Mouse (Mus musculus) kidney, embryonic 15.5 days (tissue): Measurements from ENCODE around the gene Mycbpap. TPM values are rescaled to one million over a fixed set of nuclear protein-coding genes. Genes with fewer than 3 reads are reported as not detected.

ENCODE experiments used
- ATAC-seq: fragments of 200-750 bp; cut with Nextera tagmentation; replicated peaks from 2 replicates; pipeline ENCODE4 v1.8.0; 2017; ENCODE audit warnings: moderate TSS enrichment; ENCODE audit not compliant: low FRiP score
- H3K27ac ChIP-seq: fragments of 300-500 bp; sonication (generic); 2 replicates; pipeline ENCODE4 v1.5.1; 2015; ENCODE audit warnings: mild to moderate bottlenecking, inconsistent platforms
- H3K27me3 ChIP-seq: fragments of 300-500 bp; sonication (generic); 2 replicates; pipeline ENCODE4 v1.6.1; 2015; ENCODE audit warnings: inconsistent platforms
- H3K36me3 ChIP-seq: fragments of 300-500 bp; sonication (generic); 2 replicates; pipeline ENCODE4 v1.6.1; 2015; ENCODE audit warnings: inconsistent platforms
- H3K4me1 ChIP-seq: fragments of 300-500 bp; sonication (generic); 2 replicates; pipeline ENCODE4 v1.6.1; 2015; ENCODE audit warnings: inconsistent platforms
- H3K4me2 ChIP-seq: fragments of 300-500 bp; sonication (generic); 2 replicates; pipeline ENCODE4 v1.6.1; 2015; ENCODE audit warnings: moderate library complexity, mild to moderate bottlenecking, inconsistent platforms
- H3K4me3 ChIP-seq: fragments of 300-500 bp; sonication (generic); replicated peaks from 2 replicates; pipeline ENCODE4 v1.5.1; 2015; ENCODE audit warnings: mild to moderate bottlenecking, inconsistent platforms
- H3K9ac ChIP-seq: fragments of 300-500 bp; sonication (generic); 2 replicates; pipeline ENCODE4 v1.6.1; 2015; ENCODE audit warnings: mild to moderate bottlenecking, inconsistent platforms
- H3K9me3 ChIP-seq: fragments of 300-500 bp; sonication (generic); replicated peaks from 2 replicates; pipeline ENCODE4 v1.6.1; 2016; ENCODE audit warnings: inconsistent platforms
- WGBS: fragments of 180-500 bp; shearing (Covaris S2); methylation state at CpG from one replicate; pipeline ENCODE4 v1.1.7; 2015; ENCODE audit warnings: mixed read lengths; 5-methylcytosine and 5-hydroxymethylcytosine counted together
- polyA plus RNA-seq: library from polyadenylated mRNA; unstranded; fragments of >200 nt; fragmentation: Nextera tagmentation; extraction: Ambion mirVana; gene quantifications from 2 replicates; pipeline ENCODE4 v1.2.1, GENCODE M21; 2015

Mycbpap gene
- 3.6 and 4.4 TPM in 2 replicates for polyA plus RNA-seq

- ATAC-seq = peak; percentile 59
- peak within 1 kb of the TSS; percentile 80 for H3K4me2 ChIP-seq
- H3K27me3 ChIP-seq = no peaks in the 10 kb centered on the region
- 1% methylated on average over 42 of the region's 42 CpGs for WGBS
- H3K4me1 ChIP-seq = peaks cover 56% of the 10 kb centered on the region
- H3K27ac ChIP-seq = peak within 1 kb of the TSS; percentile 67
- H3K9me3 ChIP-seq = no peaks in the 10 kb centered on the region
- no peaks in the 10 kb centered on the region for H3K36me3 ChIP-seq
- peak within 1 kb of the TSS; percentile 47 for H3K9ac ChIP-seq
- peak within 1 kb of the TSS; percentile 53 for H3K4me3 ChIP-seq
Measured at GRCm38 (mm10) chr11:94521219-94521843, at the start of gene Mycbpap. Gene Mycbpap (minus strand): TSS chr11:94521742.

- H3K27ac ChIP-seq = peak overlapping the region; percentile 76
- no peak overlapping the region for H3K4me3 ChIP-seq
Measured at GRCm38 (mm10) chr11:94570612-94571011, 49.1 kb upstream of the Mycbpap start.

DNA sequence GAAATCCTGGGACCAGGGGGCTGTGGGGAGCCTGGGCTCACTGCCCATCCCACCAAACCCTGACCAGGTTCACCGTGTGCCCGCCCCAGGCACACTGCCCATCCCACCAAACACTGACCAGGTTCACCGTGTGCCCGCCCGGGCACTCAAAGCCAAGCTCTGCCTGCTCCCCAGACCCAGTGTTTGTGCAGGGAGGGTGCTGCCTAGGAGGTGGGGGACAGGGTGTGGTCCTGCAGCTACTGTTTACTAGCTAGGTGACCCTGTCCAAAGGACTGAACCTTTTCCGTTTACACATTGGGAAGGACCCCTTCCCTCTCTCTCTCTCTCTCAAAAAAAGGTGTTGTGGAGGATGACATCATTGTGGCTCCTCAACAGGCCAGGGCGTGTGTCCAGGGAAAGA lies 45.8 kb upstream of the Mycbpap start:
- H3K27me3 ChIP-seq = peaks cover 12% of the 10 kb centered on the region; the same call in 1 of the 2 replicates
- H3K4me3 ChIP-seq = no peak overlapping the region
- no peak overlapping the region for H3K27ac ChIP-seq
- H3K36me3 ChIP-seq = peaks cover 25% of the 10 kb centered on the region
- no peaks in the 10 kb centered on the region for H3K9me3 ChIP-seq
- peaks cover 22% of the 10 kb centered on the region for H3K4me1 ChIP-seq
- no peak overlapping the region for H3K9ac ChIP-seq
- H3K4me2 ChIP-seq = no peak overlapping the region
- no peak for ATAC-seq
- WGBS = 90% methylated on average over 7 of the region's 7 CpGs

More at GRCm38 (mm10) chr11:94570612-94571011, 49.1 kb upstream of the Mycbpap start:
- Histone ChIP-seq H3K36me3 (peaks cover 25% of the 10 kb centered on the region), H3K9ac (no peak overlapping the region), H3K27me3 (peaks cover 4% of the 10 kb centered on the region; the same call in 1 of the 2 replicates), H3K9me3 (no peaks in the 10 kb centered on the region), H3K4me2 (0 out of 2 replicates have a peak overlapping the region, but pooled peaks have one; percentile 12), H3K4me1 (0 out of 2 replicates have a peak, but pooled peaks cover 9% of the 10 kb centered on the region)
- 0 out of 2 replicates have a peak, but pooled peaks have one; percentile 16 for ATAC-seq
- WGBS = 42% methylated on average over 9 of the region's 9 CpGs

DNA sequence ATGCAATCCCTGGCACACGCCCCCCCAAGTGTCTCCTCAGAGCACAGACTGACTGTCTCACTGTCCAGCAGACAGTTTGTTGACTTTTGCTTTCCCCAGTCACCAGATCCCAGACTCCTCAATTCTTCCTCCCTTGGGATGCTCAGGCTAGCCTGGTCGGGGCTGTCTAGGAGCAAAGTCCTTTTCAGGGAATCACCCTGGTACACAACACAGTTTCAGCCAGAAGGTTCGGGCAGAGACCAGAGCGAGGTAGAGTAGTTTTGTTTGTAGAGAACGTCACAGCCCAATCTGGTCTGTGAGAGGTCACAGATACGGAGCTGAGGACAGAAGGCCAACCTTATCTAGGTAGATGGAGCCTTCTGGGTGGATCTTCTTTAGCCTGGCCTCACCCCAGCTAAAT lies 45.0 kb upstream of the Mycbpap start:
- Histone ChIP-seq H3K9me3 (no peaks in the 10 kb centered on the region), H3K9ac (no peak overlapping the region), H3K36me3 (peaks cover 25% of the 10 kb centered on the region), H3K4me3 (no peak overlapping the region), H3K27me3 (peaks cover 12% of the 10 kb centered on the region; the same call in 1 of the 2 replicates), H3K27ac (no peak overlapping the region), H3K4me2 (no peak overlapping the region), H3K4me1 (peaks cover 22% of the 10 kb centered on the region)
- WGBS = 67% methylated on average over 6 of the region's 6 CpGs
- no peak for ATAC-seq

DNA sequence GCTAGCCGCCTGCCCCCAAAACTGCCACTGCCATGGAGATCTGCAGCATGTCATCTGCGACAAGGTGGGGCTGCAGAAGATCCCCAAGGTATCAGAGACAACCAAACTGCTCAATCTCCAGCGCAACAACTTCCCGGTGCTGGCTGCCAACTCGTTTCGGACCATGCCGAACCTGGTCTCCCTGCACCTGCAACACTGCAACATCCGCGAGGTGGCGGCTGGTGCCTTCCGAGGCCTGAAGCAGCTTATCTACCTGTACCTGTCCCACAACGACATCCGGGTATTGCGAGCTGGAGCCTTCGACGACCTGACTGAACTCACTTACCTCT lies 43.6 kb upstream of the Mycbpap start:
- Histone ChIP-seq H3K27me3 (peaks cover 12% of the 10 kb centered on the region; the same call in 1 of the 2 replicates), H3K27ac (no peak overlapping the region), H3K9ac (no peak overlapping the region), H3K4me3 (peak overlapping the region; percentile 24), H3K36me3 (peaks cover 18% of the 10 kb centered on the region), H3K4me2 (peak overlapping the region; percentile 50), H3K9me3 (no peaks in the 10 kb centered on the region), H3K4me1 (peaks cover 16% of the 10 kb centered on the region)
- no peak for ATAC-seq
- WGBS = 25% methylated on average over 16 of the region's 16 CpGs

DNA sequence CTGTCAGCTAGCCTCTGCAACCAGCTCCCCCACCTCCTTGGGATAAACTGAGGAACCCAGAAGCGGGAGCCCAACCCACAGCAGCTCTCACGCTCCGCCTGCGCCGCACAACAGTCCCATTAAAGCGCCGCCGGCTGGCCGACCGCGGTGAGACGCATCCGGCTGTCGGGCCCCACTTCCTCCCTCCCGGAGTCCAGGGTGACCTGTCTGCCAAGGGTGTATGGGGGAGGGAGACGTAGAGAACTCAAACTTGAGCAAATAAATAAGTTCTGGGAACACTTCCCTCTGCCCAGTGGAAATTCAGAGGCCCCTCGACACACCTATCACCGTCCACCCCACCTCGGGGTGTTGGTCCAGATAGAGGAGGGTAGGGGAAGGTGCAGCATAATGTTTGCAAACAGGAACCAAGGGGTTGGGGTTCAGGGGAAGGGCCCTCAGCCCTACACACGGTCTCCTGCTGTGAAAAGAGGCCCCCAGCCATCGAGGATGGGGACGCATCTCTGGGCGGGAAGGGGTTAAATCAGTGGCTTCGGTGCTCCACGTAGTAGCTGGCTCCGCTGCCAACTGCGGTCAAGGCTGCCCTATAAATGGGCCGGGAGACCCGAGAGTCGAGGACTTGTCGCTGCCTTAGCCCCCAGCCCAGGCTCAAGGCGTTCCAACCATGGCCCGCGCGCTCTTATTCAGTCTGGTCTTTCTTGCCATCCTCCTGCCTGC lies 43.1 kb upstream of the Mycbpap start, which contains the start of gene Chad:
Gene Chad (plus strand): TSS at position 611 of the 714 bp plus-strand sequence.
- peak; percentile 27; the same call in 1 of the 2 replicates for ATAC-seq
- Histone ChIP-seq H3K4me3 (peak within 1 kb of the TSS; percentile 24), H3K36me3 (peaks cover 13% of the 10 kb centered on the region), H3K4me2 (peak within 1 kb of the TSS; percentile 50), H3K27me3 (peaks cover 12% of the 10 kb centered on the region; the same call in 1 of the 2 replicates), H3K27ac (no peak within 1 kb of the TSS), H3K9ac (peak within 1 kb of the TSS; percentile 9; the same call in 1 of the 2 replicates), H3K9me3 (no peaks in the 10 kb centered on the region), H3K4me1 (peaks cover 16% of the 10 kb centered on the region)
- WGBS = 9% methylated on average over 35 of the region's 35 CpGs

- 56% methylated on average over 5 of the region's 5 CpGs for WGBS
- peak overlapping the region; percentile 9; the same call in 1 of the 2 replicates for H3K9ac ChIP-seq
- ATAC-seq = peak; percentile 49; the same call in 1 of the 2 replicates
- H3K27ac ChIP-seq = no peak overlapping the region
- peaks cover 16% of the 10 kb centered on the region for H3K4me1 ChIP-seq
- peaks cover 13% of the 10 kb centered on the region for H3K36me3 ChIP-seq
- H3K4me2 ChIP-seq = peak overlapping the region; percentile 50
- no peaks in the 10 kb centered on the region for H3K9me3 ChIP-seq
- peaks cover 12% of the 10 kb centered on the region; the same call in 1 of the 2 replicates for H3K27me3 ChIP-seq
- H3K4me3 ChIP-seq = no peak overlapping the region
Measured at GRCm38 (mm10) chr11:94563821-94564220, 42.3 kb upstream of the Mycbpap start.

DNA sequence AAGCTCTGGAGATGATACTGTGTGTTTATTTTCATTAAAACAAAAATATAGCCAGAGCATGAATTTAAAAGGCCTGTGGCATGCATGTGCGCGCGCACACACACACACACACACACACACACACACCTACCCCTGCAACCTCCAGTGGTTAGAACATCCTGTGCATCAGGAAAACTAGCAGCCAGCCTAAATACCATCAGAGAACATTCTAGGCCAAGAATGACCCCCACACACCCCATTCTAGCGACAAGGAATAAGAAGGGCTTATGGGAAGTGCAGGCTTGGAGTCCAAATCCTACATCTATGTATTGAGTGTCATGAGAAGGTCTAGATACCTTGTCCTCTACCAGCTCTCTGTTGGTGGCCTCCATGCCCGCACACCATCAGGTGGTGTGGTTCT lies 41.8 kb upstream of the Mycbpap start:
- Histone ChIP-seq H3K9me3 (no peaks in the 10 kb centered on the region), H3K36me3 (peaks cover 14% of the 10 kb centered on the region), H3K27me3 (peaks cover 12% of the 10 kb centered on the region; the same call in 1 of the 2 replicates), H3K4me1 (peaks cover 16% of the 10 kb centered on the region), H3K4me2 (no peak overlapping the region), H3K9ac (no peak overlapping the region), H3K4me3 (no peak overlapping the region), H3K27ac (no peak overlapping the region)
- ATAC-seq = no peak
- 96% methylated on average over 5 of the region's 5 CpGs for WGBS

GRCm38 (mm10) chr11:94558226-94558625 lies 36.7 kb upstream of the Mycbpap start:
- Histone ChIP-seq H3K4me1 (peaks cover 4% of the 10 kb centered on the region; the same call in 1 of the 2 replicates), H3K4me3 (no peak overlapping the region), H3K4me2 (no peak overlapping the region), H3K27ac (0 out of 2 replicates have a peak overlapping the region, but pooled peaks have one; percentile 3), H3K36me3 (peaks cover 20% of the 10 kb centered on the region), H3K9ac (no peak overlapping the region), H3K9me3 (no peaks in the 10 kb centered on the region), H3K27me3 (no peaks in the 10 kb centered on the region)
- WGBS = 58% methylated on average over 3 of the region's 3 CpGs
- ATAC-seq = 0 out of 2 replicates have a peak, but pooled peaks have one; percentile 36

- Histone ChIP-seq H3K27ac (no peak overlapping the region), H3K9me3 (no peaks in the 10 kb centered on the region)
Measured at GRCm38 (mm10) chr11:94550442-94550744, 28.9 kb upstream of the Mycbpap start.

GRCm38 (mm10) chr11:94549691-94550441 lies 28.3 kb upstream of the Mycbpap start:
- Histone ChIP-seq H3K4me2 (peak overlapping the region; percentile 78; the same call in 1 of the 2 replicates), H3K27ac (peak overlapping the region; percentile 92; the same call in 1 of the 2 replicates)

More at GRCm38 (mm10) chr11:94550442-94550744, 28.9 kb upstream of the Mycbpap start:
- no peak for ATAC-seq
- H3K4me2 ChIP-seq = no peak overlapping the region
- no peak overlapping the region for H3K4me3 ChIP-seq
- peaks cover 4% of the 10 kb centered on the region; the same call in 1 of the 2 replicates for H3K36me3 ChIP-seq
- H3K27me3 ChIP-seq = no peaks in the 10 kb centered on the region
- peaks cover 26% of the 10 kb centered on the region for H3K4me1 ChIP-seq
- no peak overlapping the region for H3K9ac ChIP-seq
- 76% methylated on average over 5 of the region's 5 CpGs for WGBS

More at GRCm38 (mm10) chr11:94549691-94550441, 28.3 kb upstream of the Mycbpap start:
- H3K4me3 ChIP-seq = no peak overlapping the region
- H3K9me3 ChIP-seq = no peaks in the 10 kb centered on the region
- WGBS = 70% methylated on average over 10 of the region's 10 CpGs
- peaks cover 27% of the 10 kb centered on the region for H3K4me1 ChIP-seq
- ATAC-seq = no peak
- H3K27me3 ChIP-seq = no peaks in the 10 kb centered on the region
- no peaks in the 10 kb centered on the region for H3K36me3 ChIP-seq
- H3K9ac ChIP-seq = no peak overlapping the region
